Mouse (Mus musculus): ENCODE measurements at regions not wholly inside any gene's neighbourhood (a gene's known extent, or its start where the extent isn't known, plus 50 kb on each side); places are given as distances from the start of the nearest gene placed in this dataset.

GRCm38 (mm10) chr7:37389703-37390087 is 383.7 kb downstream of the Zfp536 start:
- no peak for DNase-seq (ENCODE audit: low spot score)

GRCm38 (mm10) chr7:37390271-37390670 is 383.2 kb downstream of the Zfp536 start:
- DNase-seq (ENCODE audit: low spot score): no peak

GRCm38 (mm10) chr7:37392122-37392521 is 381.3 kb downstream of the Zfp536 start:
- DNase-seq (ENCODE audit: low spot score): no peak

GRCm38 (mm10) chr7:37392604-37393003 is 380.8 kb downstream of the Zfp536 start:
- no peak for DNase-seq (ENCODE audit: low spot score)

GRCm38 (mm10) chr7:37393071-37393470 is 380.4 kb downstream of the Zfp536 start:
- DNase-seq (ENCODE audit: low spot score): no peak

- no peak for DNase-seq (ENCODE audit: low spot score)
These were observed 378.4 kb downstream of the Zfp536 start for GRCm38 (mm10) chr7:37394965-37395426.

GRCm38 (mm10) chr7:37395881-37396513 is 377.4 kb downstream of the Zfp536 start:
- no peak for DNase-seq (ENCODE audit: low spot score)

- no peak for DNase-seq (ENCODE audit: low spot score)
These were observed 370.0 kb downstream of the Zfp536 start for GRCm38 (mm10) chr7:37403483-37403882.

- DNase-seq (ENCODE audit: low spot score): no peak
These were observed 360.1 kb downstream of the Zfp536 start for GRCm38 (mm10) chr7:37413350-37413749.

- DNase-seq (ENCODE audit: low spot score): no peak
These were observed 351.7 kb downstream of the Zfp536 start for GRCm38 (mm10) chr7:37421704-37422103.
